Mouse (Mus musculus): ENCODE measurements around the gene Ppp4r2. TPM values are rescaled to one million over a fixed set of nuclear protein-coding genes. Genes with fewer than 3 reads are reported as not detected.

Ppp4r2 gene
- polyA plus RNA-seq, 1 experiment from 2014 or later: 22.7 TPM

DNA sequence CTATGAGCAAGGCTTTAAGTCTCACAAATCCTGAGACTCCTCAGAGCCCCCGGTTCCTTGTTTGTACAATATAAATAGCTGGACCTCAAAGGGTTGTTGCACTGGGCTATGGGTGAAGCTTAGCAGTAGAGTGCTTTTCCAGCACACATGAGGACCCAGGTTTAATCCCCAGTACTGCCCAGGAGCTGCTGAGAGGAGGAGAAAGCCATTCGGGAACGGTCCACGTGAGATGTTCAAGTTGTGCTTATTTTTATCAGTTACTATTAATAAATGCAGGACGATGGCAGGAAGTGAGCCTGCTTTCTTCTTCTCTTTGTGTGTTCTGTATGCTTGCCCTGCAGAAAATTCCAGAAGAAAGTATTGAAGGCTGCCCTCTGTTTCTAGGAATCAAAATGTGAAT is 59.7 kb downstream of the Ppp4r2 start:
- peaks cover 8% of the 10 kb centered on the region; the same call in 1 of the 2 replicates for H3K4me1 ChIP-seq
- H3K27me3 ChIP-seq (ENCODE audit: low read depth, poor library complexity, severe bottlenecking): peaks cover 2% of the 10 kb centered on the region; the same call in 1 of the 2 replicates
- no peaks in the 10 kb centered on the region for H3K36me3 ChIP-seq
- H3K27ac ChIP-seq (replicated peaks): no peak overlapping the region
- no peak overlapping the region for H3K4me3 ChIP-seq
- DNase-seq (ENCODE audit: low spot score): no peak
- WGBS: 89% methylated on average over 5 of the region's 5 CpGs
- no peaks in the 10 kb centered on the region for H3K9me3 ChIP-seq (replicated peaks)

DNA sequence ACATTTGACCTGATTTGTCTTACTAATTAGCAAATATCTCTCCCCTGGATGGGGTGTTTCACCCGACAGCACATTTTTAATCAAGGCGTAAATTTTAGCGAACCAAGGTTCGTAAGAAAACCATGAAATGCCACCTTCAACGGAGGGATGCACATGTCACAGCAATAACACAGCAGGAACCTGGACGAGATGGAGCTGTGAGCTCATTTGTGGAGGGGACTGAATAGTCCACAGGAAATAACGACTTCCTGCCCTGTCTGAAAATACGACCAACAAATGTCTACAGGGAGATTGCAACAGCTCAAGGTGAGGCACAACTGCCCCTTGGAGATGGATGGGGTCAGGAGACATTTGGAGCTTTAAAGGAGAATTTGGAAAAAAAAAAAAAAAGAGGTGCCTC is 61.8 kb downstream of the Ppp4r2 start:
- DNase-seq (ENCODE audit: low spot score): no peak
- peaks cover 8% of the 10 kb centered on the region; the same call in 1 of the 2 replicates for H3K4me1 ChIP-seq
- no peaks in the 10 kb centered on the region for H3K36me3 ChIP-seq
- H3K9me3 ChIP-seq (replicated peaks): no peaks in the 10 kb centered on the region
- no peak overlapping the region for H3K27ac ChIP-seq (replicated peaks)
- H3K4me3 ChIP-seq: no peak overlapping the region
- 83% methylated on average over 8 of the region's 8 CpGs for WGBS
- H3K27me3 ChIP-seq (ENCODE audit: low read depth, poor library complexity, severe bottlenecking): peaks cover 2% of the 10 kb centered on the region; the same call in 1 of the 2 replicates

DNA sequence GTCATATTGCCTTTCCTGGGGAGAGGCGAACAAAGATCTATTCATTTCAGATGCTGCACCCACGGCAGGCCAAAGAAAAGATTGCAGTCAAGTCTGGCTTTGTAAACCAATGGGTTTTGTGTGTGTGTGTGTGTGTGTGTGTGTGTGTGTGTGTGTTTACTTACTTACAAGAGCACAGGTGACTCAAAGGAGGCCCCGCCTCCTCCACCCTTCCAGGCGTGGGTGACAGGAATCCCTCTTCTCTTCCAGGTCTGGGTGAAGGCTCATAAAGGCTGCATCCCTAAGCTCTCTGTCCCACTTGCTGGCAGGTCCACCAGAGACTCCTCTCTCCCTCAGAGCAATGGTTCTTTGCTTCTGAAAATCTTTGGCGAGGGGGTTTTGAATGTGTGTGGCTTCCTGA is 63.5 kb downstream of the Ppp4r2 start:
- Histone ChIP-seq H3K27me3 (ENCODE audit: low read depth, poor library complexity, severe bottlenecking) (no peaks in the 10 kb centered on the region), H3K27ac (replicated peaks) (no peak overlapping the region), H3K9me3 (replicated peaks) (no peaks in the 10 kb centered on the region), H3K4me3 (no peak overlapping the region), H3K36me3 (no peaks in the 10 kb centered on the region), H3K4me1 (peaks cover 8% of the 10 kb centered on the region; the same call in 1 of the 2 replicates)
- WGBS: 76% methylated on average over 5 of the region's 5 CpGs
- no peak for DNase-seq (ENCODE audit: low spot score)

DNA sequence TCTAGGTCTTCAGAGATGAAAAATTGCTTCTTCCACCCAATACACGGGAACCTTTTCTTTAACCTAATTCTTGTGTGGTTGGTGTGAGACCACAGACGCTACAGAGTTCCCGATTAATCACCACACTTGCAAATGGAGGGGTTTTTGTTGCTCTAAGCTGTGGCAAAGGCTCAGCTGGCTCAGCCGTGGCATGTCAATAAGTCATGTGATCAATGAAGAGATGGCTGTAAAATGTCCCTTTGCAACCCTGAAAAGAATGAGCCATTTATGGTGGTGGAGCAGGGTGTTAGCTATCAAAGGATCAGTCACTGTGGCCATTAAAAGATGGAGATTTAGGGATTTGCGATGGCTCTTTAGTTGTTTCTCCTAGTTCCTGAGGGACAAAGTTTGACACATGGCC is 71.0 kb downstream of the Ppp4r2 start:
- Histone ChIP-seq H3K9me3 (replicated peaks) (no peaks in the 10 kb centered on the region), H3K27ac (replicated peaks) (no peak overlapping the region), H3K4me1 (peaks cover 10% of the 10 kb centered on the region; the same call in 1 of the 2 replicates), H3K27me3 (ENCODE audit: low read depth, poor library complexity, severe bottlenecking) (no peaks in the 10 kb centered on the region), H3K36me3 (no peaks in the 10 kb centered on the region), H3K4me3 (no peak overlapping the region)
- WGBS: 68% methylated on average over 5 of the region's 5 CpGs
- DNase-seq (ENCODE audit: low spot score): no peak

DNA sequence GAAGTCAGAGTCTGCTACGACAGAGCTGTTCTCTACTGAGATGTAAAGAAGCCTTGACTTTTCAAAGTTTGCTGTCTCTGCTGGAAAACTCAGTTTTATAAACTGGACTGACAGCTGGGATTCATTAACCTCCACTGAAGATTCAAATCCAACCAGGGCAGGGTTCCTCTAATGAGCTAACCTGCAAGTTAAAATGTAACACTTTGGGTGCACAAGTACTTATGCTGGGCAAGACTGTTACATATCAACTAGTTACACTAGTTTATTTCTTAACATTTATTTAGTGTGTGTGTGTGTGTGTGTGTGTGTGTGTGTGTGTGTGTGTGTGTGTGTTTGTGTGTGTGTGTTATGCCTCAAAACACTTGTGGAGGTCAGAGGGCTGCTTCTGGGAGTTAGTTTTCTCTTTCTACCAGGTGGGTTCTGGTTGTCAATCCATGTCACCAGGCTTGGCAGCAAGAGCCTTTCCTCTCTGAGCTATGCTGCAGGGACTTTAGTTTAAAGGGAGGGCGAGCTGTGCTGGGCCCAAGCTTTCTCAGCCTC is 76.8 kb downstream of the Ppp4r2 start:
- no peaks in the 10 kb centered on the region for H3K27me3 ChIP-seq (ENCODE audit: low read depth, poor library complexity, severe bottlenecking)
- H3K4me3 ChIP-seq: no peak overlapping the region
- H3K4me1 ChIP-seq: peaks cover 14% of the 10 kb centered on the region
- DNase-seq (ENCODE audit: low spot score): no peak
- no peaks in the 10 kb centered on the region for H3K9me3 ChIP-seq (replicated peaks)
- H3K36me3 ChIP-seq: no peaks in the 10 kb centered on the region
- no peak overlapping the region for H3K27ac ChIP-seq (replicated peaks)
- 77% methylated on average over 2 of the region's 2 CpGs for WGBS

Other genes with a start within 250 kb of the Ppp4r2 start
- 21.7 and 25.6 TPM in 2 replicates for gene Shq1, start 162.5 kb upstream of the Ppp4r2 start, polyA plus RNA-seq (2016; fragmentation: Nextera tagmentation; extraction: Ambion mirVana)
- gene Gxylt2, start 128.9 kb upstream of the Ppp4r2 start, polyA plus RNA-seq (2016; fragmentation: Nextera tagmentation; extraction: Ambion mirVana): 1.4 and 2.4 TPM in 2 replicates

Data from midbrain, embryonic 10.5 days (tissue).